Mouse (Mus musculus): ENCODE measurements around the gene Myct1. TPM values are rescaled to one million over a fixed set of nuclear protein-coding genes. Genes with fewer than 3 reads are reported as not detected.

Myct1 gene
- polyA plus RNA-seq, 1 experiment = 1.4 TPM

DNA sequence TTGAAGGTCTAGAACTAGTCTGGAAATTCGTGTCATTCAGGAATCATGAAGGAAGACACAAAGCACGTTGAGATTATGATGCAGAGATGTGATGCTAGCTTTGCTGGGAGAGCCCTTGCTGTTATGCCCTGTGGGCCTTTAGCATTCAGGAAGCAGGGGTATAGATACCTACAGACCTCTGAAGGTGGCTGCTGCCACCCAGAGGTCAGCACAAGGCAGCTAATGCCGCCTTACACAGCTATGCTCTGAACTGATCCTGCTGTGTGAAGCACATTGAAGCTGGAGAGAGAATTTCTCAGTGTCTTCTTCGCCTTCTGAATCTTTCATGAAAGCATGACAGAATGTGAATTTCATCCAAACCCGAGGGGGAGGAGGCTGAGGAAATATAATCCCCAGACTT is 38.6 kb upstream of the Myct1 start:
- TF ChIP-seq CTCF (IDR thresholded peaks at IDR 0.05; ENCODE audit: extremely low read depth, insufficient read depth, insufficient read length, insufficient replicate concordance) (peak; percentile 49; the same call in 1 of the 2 replicates), POLR2A (IDR thresholded peaks at IDR 0.05; ENCODE audit: low read depth, low read length) (no peak)
- no peaks in the 10 kb centered on the region for H3K36me3 ChIP-seq (ENCODE audit: control insufficient read depth, insufficient read depth, low read length)
- no peak overlapping the region for H3K4me3 ChIP-seq (ENCODE audit: extremely low read depth, insufficient read depth, insufficient read length)
- 32% methylated on average over 5 of the region's 5 CpGs for whole genome bisulfite sequencing
- peaks cover 4% of the 10 kb centered on the region; the same call in 1 of the 2 replicates for H3K4me1 ChIP-seq (ENCODE audit: control insufficient read depth, insufficient read depth, insufficient read length)
- no peaks in the 10 kb centered on the region for H3K27me3 ChIP-seq (ENCODE audit: control insufficient read depth, insufficient read depth, low read length)
- no peak overlapping the region for H3K27ac ChIP-seq (ENCODE audit: insufficient read depth, low read length)
- no peak for DNase-seq (ENCODE audit: low read depth in 1 of 2, low spot score in 2 of 2)

DNA sequence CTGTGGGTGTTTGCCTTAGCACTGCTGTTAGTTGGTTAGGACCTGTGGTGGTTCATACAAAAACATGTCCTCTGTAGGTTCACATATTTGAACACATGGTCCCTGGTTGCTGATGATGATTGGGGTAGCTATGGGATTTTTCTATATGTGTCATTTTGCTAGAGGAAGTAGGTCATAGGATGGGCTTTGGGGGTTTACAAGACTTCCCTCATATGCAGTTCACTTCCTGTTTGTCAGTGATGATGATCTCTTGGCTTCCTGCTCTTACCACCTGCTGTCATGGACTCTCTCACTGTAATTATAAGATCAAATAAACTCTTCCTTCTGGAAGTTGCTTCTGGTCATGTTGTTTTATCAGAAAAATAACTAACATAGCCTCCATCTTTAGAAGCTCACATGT is 34.8 kb upstream of the Myct1 start:
- H3K4me1 ChIP-seq (ENCODE audit: control insufficient read depth, insufficient read depth, insufficient read length) = no peaks in the 10 kb centered on the region
- no peak overlapping the region for H3K27ac ChIP-seq (ENCODE audit: insufficient read depth, low read length)
- no peak overlapping the region for H3K4me3 ChIP-seq (ENCODE audit: extremely low read depth, insufficient read depth, insufficient read length)
- H3K27me3 ChIP-seq (ENCODE audit: control insufficient read depth, insufficient read depth, low read length) = no peaks in the 10 kb centered on the region
- TF ChIP-seq CTCF (IDR thresholded peaks at IDR 0.05; ENCODE audit: extremely low read depth, insufficient read depth, insufficient read length, insufficient replicate concordance) (no peak), POLR2A (IDR thresholded peaks at IDR 0.05; ENCODE audit: low read depth, low read length) (no peak)
- no peaks in the 10 kb centered on the region for H3K36me3 ChIP-seq (ENCODE audit: control insufficient read depth, insufficient read depth, low read length)
- no peak for DNase-seq (ENCODE audit: low read depth in 1 of 2, low spot score in 2 of 2)

DNA sequence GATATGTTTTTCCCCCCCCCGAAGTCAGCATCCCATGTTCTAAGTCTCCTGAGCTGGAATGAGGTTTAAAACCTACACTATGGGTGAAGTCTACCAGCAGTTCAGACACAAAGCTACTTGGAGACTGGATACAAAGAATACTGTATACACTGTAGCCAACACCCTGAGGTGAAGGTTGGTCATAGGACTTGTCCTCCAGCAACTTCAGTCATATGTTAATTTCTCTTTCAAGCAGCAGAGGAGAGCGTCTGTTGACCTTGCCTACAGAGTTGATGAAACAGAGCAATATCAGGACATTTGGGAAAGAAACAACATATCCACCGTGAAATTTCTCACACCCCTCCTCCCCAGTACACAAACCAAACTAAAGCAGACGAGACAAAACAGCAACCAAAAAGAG is 33.0 kb upstream of the Myct1 start:
- no peak overlapping the region for H3K27ac ChIP-seq (ENCODE audit: insufficient read depth, low read length)
- no peaks in the 10 kb centered on the region for H3K36me3 ChIP-seq (ENCODE audit: control insufficient read depth, insufficient read depth, low read length)
- WGBS = 91% methylated on average over 4 of the region's 4 CpGs
- H3K4me1 ChIP-seq (ENCODE audit: control insufficient read depth, insufficient read depth, insufficient read length) = no peaks in the 10 kb centered on the region
- no peaks in the 10 kb centered on the region for H3K27me3 ChIP-seq (ENCODE audit: control insufficient read depth, insufficient read depth, low read length)
- TF ChIP-seq CTCF (IDR thresholded peaks at IDR 0.05; ENCODE audit: extremely low read depth, insufficient read depth, insufficient read length, insufficient replicate concordance) (no peak), POLR2A (IDR thresholded peaks at IDR 0.05; ENCODE audit: low read depth, low read length) (no peak)
- no peak for DNase-seq (ENCODE audit: low read depth in 1 of 2, low spot score in 2 of 2)
- H3K4me3 ChIP-seq (ENCODE audit: extremely low read depth, insufficient read depth, insufficient read length) = no peak overlapping the region

DNA sequence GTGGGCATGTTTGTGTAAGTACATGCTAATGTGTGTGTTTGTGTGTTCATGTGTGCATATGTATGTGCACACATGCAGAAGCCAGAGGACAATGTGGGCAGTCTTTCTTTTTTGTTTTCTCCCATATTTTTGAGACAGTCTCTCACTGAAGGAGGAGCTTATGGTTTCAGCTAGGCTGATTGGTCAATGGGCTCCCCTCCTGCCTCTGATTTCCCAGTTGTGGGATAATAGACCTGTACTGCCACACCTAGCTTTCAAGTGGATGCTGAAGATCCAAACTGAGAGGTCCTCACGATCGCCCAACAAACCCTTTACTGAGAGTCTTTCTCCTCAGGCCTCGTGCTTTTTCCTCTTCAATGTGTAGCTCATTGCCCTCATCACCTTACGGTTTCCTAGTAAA is 31.9 kb upstream of the Myct1 start:
- Histone ChIP-seq H3K36me3 (ENCODE audit: control insufficient read depth, insufficient read depth, low read length) (no peaks in the 10 kb centered on the region), H3K27ac (ENCODE audit: insufficient read depth, low read length) (no peak overlapping the region), H3K4me3 (ENCODE audit: extremely low read depth, insufficient read depth, insufficient read length) (no peak overlapping the region), H3K27me3 (ENCODE audit: control insufficient read depth, insufficient read depth, low read length) (no peaks in the 10 kb centered on the region), H3K4me1 (ENCODE audit: control insufficient read depth, insufficient read depth, insufficient read length) (no peaks in the 10 kb centered on the region)
- no peak for DNase-seq (ENCODE audit: low read depth in 1 of 2, low spot score in 2 of 2)
- TF ChIP-seq POLR2A (IDR thresholded peaks at IDR 0.05; ENCODE audit: low read depth, low read length) (no peak), CTCF (IDR thresholded peaks at IDR 0.05; ENCODE audit: extremely low read depth, insufficient read depth, insufficient read length, insufficient replicate concordance) (no peak)
- WGBS = 83% methylated on average over 4 of the region's 4 CpGs

DNA sequence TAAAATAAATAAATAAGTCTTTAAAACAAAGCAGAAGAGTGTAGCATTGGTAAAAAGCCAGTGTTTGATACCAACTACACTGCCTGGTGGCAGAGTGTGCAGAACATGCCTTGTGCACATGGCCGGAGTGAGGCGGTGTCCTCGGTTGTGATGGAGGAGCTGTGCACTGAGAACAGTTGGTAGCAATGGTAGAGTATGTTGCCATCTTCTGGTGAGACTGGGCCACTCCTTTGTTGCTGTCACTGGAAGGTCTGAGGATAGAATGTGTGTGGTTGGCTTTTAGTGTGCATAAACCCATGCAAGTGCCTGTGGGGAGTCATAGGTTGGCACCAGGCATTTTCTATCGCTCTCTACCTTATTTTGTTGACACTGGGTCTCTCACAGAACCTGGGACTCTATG is 24.6 kb upstream of the Myct1 start:
- Histone ChIP-seq H3K4me1 (ENCODE audit: control insufficient read depth, insufficient read depth, insufficient read length) (no peaks in the 10 kb centered on the region), H3K27ac (ENCODE audit: insufficient read depth, low read length) (no peak overlapping the region), H3K4me3 (ENCODE audit: extremely low read depth, insufficient read depth, insufficient read length) (no peak overlapping the region), H3K36me3 (ENCODE audit: control insufficient read depth, insufficient read depth, low read length) (no peaks in the 10 kb centered on the region), H3K27me3 (ENCODE audit: control insufficient read depth, insufficient read depth, low read length) (no peaks in the 10 kb centered on the region)
- no peak for DNase-seq (ENCODE audit: low read depth in 1 of 2, low spot score in 2 of 2)
- WGBS = 94% methylated on average over 4 of the region's 4 CpGs
- TF ChIP-seq CTCF (IDR thresholded peaks at IDR 0.05; ENCODE audit: extremely low read depth, insufficient read depth, insufficient read length, insufficient replicate concordance) (no peak), POLR2A (IDR thresholded peaks at IDR 0.05; ENCODE audit: low read depth, low read length) (no peak)

DNA sequence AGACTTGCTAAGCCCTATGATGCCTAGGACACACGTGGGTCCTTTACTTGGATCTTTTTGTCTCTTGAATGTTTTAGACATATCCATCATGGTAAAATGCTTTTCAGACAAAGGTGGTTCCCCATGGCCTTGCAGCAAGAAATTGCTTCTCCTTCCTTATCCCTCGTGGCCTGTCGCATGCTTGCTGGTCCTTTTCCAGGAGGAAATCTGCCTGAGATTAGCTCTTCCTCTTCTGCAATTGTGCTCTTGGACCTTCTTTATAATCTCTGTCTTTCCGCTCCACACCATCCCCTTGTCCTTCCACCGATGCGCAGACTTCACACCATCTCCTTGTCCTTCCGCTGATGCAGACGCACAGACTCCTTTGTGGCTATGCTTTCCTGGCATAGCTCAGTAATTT is 23.5 kb upstream of the Myct1 start:
- H3K27ac ChIP-seq (ENCODE audit: insufficient read depth, low read length) = no peak overlapping the region
- no peaks in the 10 kb centered on the region for H3K36me3 ChIP-seq (ENCODE audit: control insufficient read depth, insufficient read depth, low read length)
- TF ChIP-seq POLR2A (IDR thresholded peaks at IDR 0.05; ENCODE audit: low read depth, low read length) = no peak
- TF ChIP-seq CTCF (IDR thresholded peaks at IDR 0.05; ENCODE audit: extremely low read depth, insufficient read depth, insufficient read length, insufficient replicate concordance) = no peak
- WGBS = 77% methylated on average over 8 of the region's 8 CpGs
- no peak for DNase-seq (ENCODE audit: low read depth in 1 of 2, low spot score in 2 of 2)
- H3K4me1 ChIP-seq (ENCODE audit: control insufficient read depth, insufficient read depth, insufficient read length) = no peaks in the 10 kb centered on the region
- no peak overlapping the region for H3K4me3 ChIP-seq (ENCODE audit: extremely low read depth, insufficient read depth, insufficient read length)
- H3K27me3 ChIP-seq (ENCODE audit: control insufficient read depth, insufficient read depth, low read length) = no peaks in the 10 kb centered on the region

DNA sequence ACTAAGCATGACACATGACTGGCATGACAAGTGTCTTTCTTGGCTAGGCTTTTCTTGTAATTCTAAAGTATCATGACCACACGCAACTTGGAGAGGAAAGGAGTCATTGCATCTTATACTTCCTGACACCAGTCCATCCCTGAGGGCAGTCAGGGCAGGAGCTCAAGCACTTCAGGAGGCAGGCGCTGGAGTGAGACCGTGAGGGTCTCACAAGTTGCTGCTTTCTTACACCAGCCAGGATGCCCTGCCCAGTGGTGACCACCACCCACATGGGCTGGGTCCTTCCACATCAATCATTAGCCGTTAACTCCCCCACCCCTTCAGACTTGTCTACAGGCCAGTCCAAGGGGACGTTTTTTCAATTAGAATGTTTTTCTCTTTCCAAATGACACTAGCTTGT is 22.2 kb upstream of the Myct1 start:
- no peak overlapping the region for H3K27ac ChIP-seq (ENCODE audit: insufficient read depth, low read length)
- H3K4me3 ChIP-seq (ENCODE audit: extremely low read depth, insufficient read depth, insufficient read length) = no peak overlapping the region
- DNase-seq (ENCODE audit: low read depth in 1 of 2, low spot score in 2 of 2) = no peak
- no peaks in the 10 kb centered on the region for H3K4me1 ChIP-seq (ENCODE audit: control insufficient read depth, insufficient read depth, insufficient read length)
- no peaks in the 10 kb centered on the region for H3K27me3 ChIP-seq (ENCODE audit: control insufficient read depth, insufficient read depth, low read length)
- H3K36me3 ChIP-seq (ENCODE audit: control insufficient read depth, insufficient read depth, low read length) = no peaks in the 10 kb centered on the region
- TF ChIP-seq CTCF (IDR thresholded peaks at IDR 0.05; ENCODE audit: extremely low read depth, insufficient read depth, insufficient read length, insufficient replicate concordance) (no peak), POLR2A (IDR thresholded peaks at IDR 0.05; ENCODE audit: low read depth, low read length) (no peak)
- 79% methylated on average over 5 of the region's 5 CpGs for WGBS

Measured in spleen, adult 2 months (tissue).